Mouse (Mus musculus): Measurements from ENCODE around the gene Nebl. TPM values are rescaled to one million over a fixed set of nuclear protein-coding genes. Genes with fewer than 3 reads are reported as not detected.
A peak's percentile ranks its signal among the peaks of the same experiment; 100 is the strongest.

Gene Nebl
- polyA plus RNA-seq, 1 experiment = 132 TPM

- DNase-seq = peak; percentile 67
- Histone ChIP-seq H3K27me3 (ENCODE audit: control insufficient read depth, insufficient read depth, low read length) (no peaks in the 10 kb centered on the region), H3K4me3 (ENCODE audit: control insufficient read depth, insufficient read depth, low read length) (no peak overlapping the region), H3K27ac (ENCODE audit: control insufficient read depth, insufficient read depth, low read length) (no peak overlapping the region), H3K4me1 (replicated peaks; ENCODE audit: control insufficient read depth, insufficient read depth, low read length) (no peaks in the 10 kb centered on the region), H3K36me3 (ENCODE audit: control insufficient read depth, insufficient read depth, low read length) (no peaks in the 10 kb centered on the region)
- WGBS = 28% methylated on average over 3 of the region's 3 CpGs
- TF ChIP-seq CTCF (IDR thresholded peaks at IDR 0.05; ENCODE audit: borderline replicate concordance, control insufficient read depth, extremely low read depth, insufficient read depth, low read length, poor library complexity) (no peak), POLR2A (IDR thresholded peaks at IDR 0.05; ENCODE audit: control insufficient read depth, extremely low read depth, insufficient read depth, low read length, poor library complexity) (no peak)
Measured at GRCm38 (mm10) chr2:17644282-17645262, 86.7 kb downstream of the Nebl start.

- Histone ChIP-seq H3K4me3 (ENCODE audit: control insufficient read depth, insufficient read depth, low read length) (no peak overlapping the region), H3K27ac (ENCODE audit: control insufficient read depth, insufficient read depth, low read length) (no peak overlapping the region), H3K36me3 (ENCODE audit: control insufficient read depth, insufficient read depth, low read length) (no peaks in the 10 kb centered on the region), H3K27me3 (ENCODE audit: control insufficient read depth, insufficient read depth, low read length) (no peaks in the 10 kb centered on the region), H3K4me1 (replicated peaks; ENCODE audit: control insufficient read depth, insufficient read depth, low read length) (no peaks in the 10 kb centered on the region)
- TF ChIP-seq POLR2A (IDR thresholded peaks at IDR 0.05; ENCODE audit: control insufficient read depth, extremely low read depth, insufficient read depth, low read length, poor library complexity) (no peak), CTCF (IDR thresholded peaks at IDR 0.05; ENCODE audit: borderline replicate concordance, control insufficient read depth, extremely low read depth, insufficient read depth, low read length, poor library complexity) (no peak)
- DNase-seq = no peak
- 81% methylated on average over 7 of the region's 7 CpGs for WGBS
Measured at GRCm38 (mm10) chr2:17643869-17644268, 87.4 kb downstream of the Nebl start.

- H3K36me3 ChIP-seq (ENCODE audit: control insufficient read depth, insufficient read depth, low read length) = no peaks in the 10 kb centered on the region
- no peak for TF ChIP-seq POLR2A (IDR thresholded peaks at IDR 0.05; ENCODE audit: control insufficient read depth, extremely low read depth, insufficient read depth, low read length, poor library complexity)
- no peak for TF ChIP-seq CTCF (IDR thresholded peaks at IDR 0.05; ENCODE audit: borderline replicate concordance, control insufficient read depth, extremely low read depth, insufficient read depth, low read length, poor library complexity)
- no peak overlapping the region for H3K4me3 ChIP-seq (ENCODE audit: control insufficient read depth, insufficient read depth, low read length)
- DNase-seq = no peak
- no peaks in the 10 kb centered on the region for H3K27me3 ChIP-seq (ENCODE audit: control insufficient read depth, insufficient read depth, low read length)
- 51% methylated on average over 7 of the region's 7 CpGs for WGBS
- H3K4me1 ChIP-seq (replicated peaks; ENCODE audit: control insufficient read depth, insufficient read depth, low read length) = no peaks in the 10 kb centered on the region
- no peak overlapping the region for H3K27ac ChIP-seq (ENCODE audit: control insufficient read depth, insufficient read depth, low read length)
Measured at GRCm38 (mm10) chr2:17642770-17643169, 88.5 kb downstream of the Nebl start.

GRCm38 (mm10) chr2:17640861-17641260 lies 90.4 kb downstream of the Nebl start:
- no peak for TF ChIP-seq CTCF (IDR thresholded peaks at IDR 0.05; ENCODE audit: borderline replicate concordance, control insufficient read depth, extremely low read depth, insufficient read depth, low read length, poor library complexity)
- no peak for TF ChIP-seq POLR2A (IDR thresholded peaks at IDR 0.05; ENCODE audit: control insufficient read depth, extremely low read depth, insufficient read depth, low read length, poor library complexity)
- Histone ChIP-seq H3K4me1 (replicated peaks; ENCODE audit: control insufficient read depth, insufficient read depth, low read length) (no peaks in the 10 kb centered on the region), H3K4me3 (ENCODE audit: control insufficient read depth, insufficient read depth, low read length) (no peak overlapping the region), H3K27me3 (ENCODE audit: control insufficient read depth, insufficient read depth, low read length) (no peaks in the 10 kb centered on the region), H3K36me3 (ENCODE audit: control insufficient read depth, insufficient read depth, low read length) (no peaks in the 10 kb centered on the region), H3K27ac (ENCODE audit: control insufficient read depth, insufficient read depth, low read length) (no peak overlapping the region)
- WGBS = 92% methylated on average over 4 of the region's 4 CpGs
- no peak for DNase-seq

- Histone ChIP-seq H3K4me3 (ENCODE audit: control insufficient read depth, insufficient read depth, low read length) (no peak overlapping the region), H3K36me3 (ENCODE audit: control insufficient read depth, insufficient read depth, low read length) (no peaks in the 10 kb centered on the region), H3K27me3 (ENCODE audit: control insufficient read depth, insufficient read depth, low read length) (no peaks in the 10 kb centered on the region), H3K4me1 (replicated peaks; ENCODE audit: control insufficient read depth, insufficient read depth, low read length) (no peaks in the 10 kb centered on the region), H3K27ac (ENCODE audit: control insufficient read depth, insufficient read depth, low read length) (no peak overlapping the region)
- TF ChIP-seq POLR2A (IDR thresholded peaks at IDR 0.05; ENCODE audit: control insufficient read depth, extremely low read depth, insufficient read depth, low read length, poor library complexity) (no peak), CTCF (IDR thresholded peaks at IDR 0.05; ENCODE audit: borderline replicate concordance, control insufficient read depth, extremely low read depth, insufficient read depth, low read length, poor library complexity) (no peak)
- WGBS = 79% methylated on average over 5 of the region's 5 CpGs
- no peak for DNase-seq
Measured at GRCm38 (mm10) chr2:17638631-17639030, 92.6 kb downstream of the Nebl start.

- TF ChIP-seq CTCF (IDR thresholded peaks at IDR 0.05; ENCODE audit: borderline replicate concordance, control insufficient read depth, extremely low read depth, insufficient read depth, low read length, poor library complexity) (no peak), POLR2A (IDR thresholded peaks at IDR 0.05; ENCODE audit: control insufficient read depth, extremely low read depth, insufficient read depth, low read length, poor library complexity) (no peak)
- Histone ChIP-seq H3K4me3 (ENCODE audit: control insufficient read depth, insufficient read depth, low read length) (no peak overlapping the region), H3K27me3 (ENCODE audit: control insufficient read depth, insufficient read depth, low read length) (no peaks in the 10 kb centered on the region), H3K4me1 (replicated peaks; ENCODE audit: control insufficient read depth, insufficient read depth, low read length) (no peaks in the 10 kb centered on the region), H3K36me3 (ENCODE audit: control insufficient read depth, insufficient read depth, low read length) (no peaks in the 10 kb centered on the region), H3K27ac (ENCODE audit: control insufficient read depth, insufficient read depth, low read length) (no peak overlapping the region)
- DNase-seq = no peak
- 52% methylated on average over 3 of the region's 3 CpGs for WGBS
Measured at GRCm38 (mm10) chr2:17623931-17624330, 107.3 kb downstream of the Nebl start.
